Mouse (Mus musculus): ENCODE results near the gene Unc5b. TPM values are rescaled to one million over a fixed set of nuclear protein-coding genes. Genes with fewer than 3 reads are reported as not detected.
"Not testable (repeated sequence)": the region's sequence is repeated elsewhere in the genome, so short reads cannot be mapped to it uniquely, and the experiment has no call there.

The Unc5b gene
- 10 to 100 TPM; 11.9 to 12.6 TPM for total RNA-seq (2021)
- long read RNA-seq, experiment 1, partial matches to known transcripts: 0 of 4 reads
- long read RNA-seq, experiment 1, other reads (novel, unspliced or antisense): 4 of 4 reads
- long read RNA-seq, experiment 2, partial matches to known transcripts: 0 of 6 reads
- long read RNA-seq, experiment 2, other reads (novel, unspliced or antisense): 6 of 6 reads

DNA sequence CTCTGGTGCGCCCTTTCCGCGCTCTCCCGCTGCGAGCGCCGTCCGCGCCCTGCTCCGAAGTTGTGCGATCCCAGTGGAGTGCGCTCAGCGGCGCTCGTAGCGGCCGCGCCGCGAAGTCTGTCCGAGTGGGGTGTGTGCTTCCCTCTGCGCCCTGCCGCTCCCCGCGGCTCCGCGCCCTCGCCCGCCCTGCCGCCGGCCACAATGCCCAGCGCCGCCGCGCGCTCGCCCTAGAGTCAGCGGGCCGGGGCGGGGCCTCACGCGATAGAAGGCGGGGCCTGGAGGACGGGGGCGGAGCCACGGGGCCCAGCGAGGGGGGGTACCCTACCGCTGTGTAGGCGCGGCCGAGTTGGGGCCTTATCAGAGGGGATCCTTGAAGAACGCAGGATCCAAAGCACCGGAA, at the start of gene Unc5b:
TSS of gene Unc5b (minus strand) at position 203 of the 400 bp plus-strand sequence.
- peak; percentile 86 to 88 for DNase-seq (ENCODE audit: low spot score in 2 of 2)

DNA sequence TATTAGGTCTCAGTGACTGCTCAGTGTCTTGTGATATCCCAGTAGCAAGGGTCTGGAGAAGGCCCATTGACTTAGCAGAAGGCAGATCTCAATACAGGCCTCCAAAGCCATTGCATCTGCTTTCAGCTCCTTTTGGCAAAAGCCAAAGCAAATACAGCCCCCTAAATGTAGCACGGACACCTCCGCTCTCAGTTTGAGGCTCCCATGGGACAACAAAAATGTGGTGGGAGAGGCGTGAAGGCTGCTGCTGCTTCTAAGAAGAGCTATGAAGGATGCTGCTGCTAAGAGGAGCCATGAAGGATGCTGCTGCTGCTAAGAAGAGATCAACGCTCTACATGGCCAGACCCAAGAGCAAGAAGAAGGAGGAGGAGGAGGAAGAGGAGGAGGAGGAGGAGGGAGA, 48.4 kb upstream of the Unc5b start:
- DNase-seq (ENCODE audit: low spot score in 2 of 2): no peak

DNA sequence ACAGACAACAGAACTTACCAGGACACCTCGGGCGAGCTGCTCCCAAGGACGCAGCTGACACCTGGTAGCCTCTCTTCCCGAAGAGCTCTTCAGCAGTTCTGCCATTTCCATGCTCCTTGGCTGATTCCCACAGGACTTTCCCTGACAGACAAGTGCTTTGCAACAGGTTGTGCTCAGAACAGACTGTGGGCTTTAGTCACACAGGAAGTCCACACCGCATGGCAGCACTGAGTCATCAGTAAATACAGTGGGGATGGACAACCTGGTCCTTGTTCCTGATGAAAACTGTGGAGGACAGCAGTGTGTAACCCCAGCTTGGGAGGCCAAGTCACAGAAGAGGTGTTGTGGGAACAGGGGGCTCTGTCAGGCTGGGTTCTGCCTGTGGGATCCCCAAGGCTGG, 45.7 kb upstream of the Unc5b start:
- DNase-seq (ENCODE audit: low spot score in 2 of 2): no peak

DNA sequence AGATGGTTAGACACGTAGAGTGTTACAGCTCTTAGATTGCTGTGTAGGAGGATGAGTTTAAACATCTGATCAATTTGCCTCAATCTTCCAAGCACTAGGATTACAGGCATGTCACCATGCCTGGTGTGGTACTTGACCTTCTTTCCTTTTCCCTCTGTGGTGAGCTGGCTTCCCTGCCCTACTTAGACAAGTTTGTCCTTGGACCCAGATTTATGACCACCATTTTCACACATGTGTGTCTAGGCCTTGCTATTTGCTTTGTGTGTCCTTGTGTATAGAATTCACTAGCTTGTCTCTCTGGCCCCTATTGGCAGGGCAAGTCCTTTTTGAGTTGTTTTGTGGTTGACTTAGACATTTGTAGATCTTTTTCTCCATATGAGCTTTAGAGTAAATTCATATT, 43.6 kb upstream of the Unc5b start:
- DNase-seq (ENCODE audit: low spot score in 2 of 2): no peak

DNA sequence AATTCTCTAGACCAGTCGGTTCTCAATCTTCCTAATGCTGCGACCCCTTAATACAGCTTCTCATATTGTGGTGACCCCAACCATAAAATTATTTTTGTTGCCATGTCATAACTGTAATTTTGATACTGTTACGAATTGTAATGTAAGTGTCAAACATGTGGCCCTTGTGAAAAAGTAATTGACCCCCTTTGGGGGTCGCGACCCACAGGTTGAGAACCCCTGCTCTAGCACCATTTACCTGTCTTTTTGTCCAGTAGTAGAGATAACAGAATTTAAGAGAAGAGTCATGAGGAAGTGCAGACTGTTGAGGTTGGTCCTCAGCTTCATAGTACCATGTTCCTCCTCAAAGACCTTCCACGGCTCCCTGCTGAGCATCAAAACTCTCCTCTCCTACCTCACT, 31.9 kb upstream of the Unc5b start:
- DNase-seq (ENCODE audit: low spot score in 2 of 2): no peak

DNA sequence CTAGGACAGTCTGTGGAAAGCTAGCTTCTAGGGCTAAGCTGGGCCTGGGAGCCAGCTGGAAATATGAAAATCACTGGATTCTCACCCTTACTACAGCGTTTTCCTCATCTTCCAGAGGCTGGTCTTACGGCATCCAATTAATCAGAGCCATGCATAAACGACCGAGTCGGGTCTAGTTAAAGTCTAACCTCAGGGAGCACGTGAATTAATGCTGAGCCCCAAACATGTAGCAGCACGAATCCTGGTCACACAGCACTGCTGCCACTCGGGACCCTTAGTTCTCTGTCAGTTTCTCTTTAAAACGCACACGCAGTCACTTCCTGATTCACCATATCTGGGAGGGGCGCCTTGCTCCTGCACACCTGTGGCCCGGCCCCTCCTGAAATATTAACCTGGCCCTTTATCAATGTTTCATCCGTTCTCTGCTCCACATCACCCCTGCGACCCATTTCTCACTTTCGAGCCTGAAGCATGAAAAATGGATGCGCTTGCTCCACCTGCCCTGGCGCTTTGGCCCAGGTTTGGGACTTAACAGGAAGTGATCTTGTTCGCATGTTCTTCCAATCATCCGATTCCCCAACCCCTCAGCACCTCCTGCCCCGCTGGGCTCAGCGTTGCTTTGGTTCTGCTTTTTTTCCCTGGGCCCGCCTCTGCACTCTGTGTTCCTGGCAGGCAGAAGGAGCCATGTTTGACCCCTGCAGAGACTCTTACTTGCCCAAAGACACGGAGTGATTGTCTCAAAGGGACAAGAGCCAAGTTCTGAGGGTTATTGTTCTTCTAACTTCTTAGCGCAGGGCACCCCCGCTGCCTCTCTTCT, 31.3 kb upstream of the Unc5b start:
- no peak for DNase-seq (ENCODE audit: low spot score in 2 of 2)

DNA sequence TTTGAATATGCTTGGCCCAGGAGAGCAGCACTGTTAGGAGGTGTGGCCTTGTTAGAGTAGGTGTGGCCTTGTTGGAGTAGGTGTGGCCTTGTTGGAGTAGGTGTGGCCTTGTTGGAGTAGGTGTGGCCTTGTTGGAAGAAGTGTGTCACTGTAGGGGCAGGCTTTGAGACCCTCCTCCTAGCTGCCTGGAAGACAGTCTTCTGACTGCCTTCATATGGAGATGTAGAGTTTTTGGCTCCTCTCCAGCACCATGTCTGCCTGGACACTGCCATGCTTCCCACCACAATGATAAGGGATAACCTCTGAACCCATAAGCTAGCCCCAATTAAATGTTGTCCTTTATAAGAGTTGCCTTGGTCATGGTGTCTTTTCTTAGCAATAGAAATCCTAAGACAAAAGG, 13.9 kb upstream of the Unc5b start:
- DNase-seq (ENCODE audit: low spot score in 2 of 2): not testable (repeated sequence)

DNA sequence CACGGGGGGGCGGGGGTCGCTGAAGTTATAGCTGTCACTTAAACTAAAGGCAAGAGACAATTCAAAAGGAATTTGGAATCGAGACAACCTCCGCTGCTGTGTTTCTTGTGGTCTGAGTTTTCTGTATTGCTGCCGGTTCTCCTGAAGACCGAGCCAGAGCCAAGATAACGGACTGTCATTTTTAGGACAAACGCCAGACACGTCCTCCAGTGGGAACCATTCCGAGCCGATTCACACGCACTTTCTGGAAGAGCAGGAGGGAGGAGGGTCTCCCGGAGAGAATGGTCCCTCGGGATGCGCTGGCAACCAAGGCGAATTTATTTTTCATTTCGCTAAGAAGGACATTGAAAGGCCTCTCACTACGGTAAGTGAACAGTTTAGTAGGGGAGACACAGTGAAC, 7.4 kb upstream of the Unc5b start:
- DNase-seq (ENCODE audit: low spot score in 2 of 2): no peak

DNA sequence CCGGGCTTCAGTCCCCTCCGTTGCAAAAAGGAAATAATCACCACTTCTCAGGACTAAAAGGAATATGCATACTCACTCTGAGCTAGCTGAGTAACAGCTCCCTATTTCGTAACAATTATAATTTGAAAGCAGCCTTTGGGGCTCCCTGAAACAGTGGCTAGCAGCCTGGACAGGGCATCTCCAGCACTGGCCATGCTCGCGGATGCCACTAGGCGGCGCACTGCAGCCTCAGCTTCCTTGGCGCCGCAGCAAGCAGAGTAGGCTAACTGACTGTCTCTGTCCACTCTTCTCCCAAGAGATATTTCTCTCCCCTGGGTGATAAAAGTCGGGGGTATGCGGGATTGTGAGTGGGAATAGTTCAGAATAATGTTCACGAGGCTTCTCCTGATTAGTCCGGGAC, 3.6 kb upstream of the Unc5b start:
- peak; percentile 63 to 69 for DNase-seq (ENCODE audit: low spot score in 2 of 2)

DNA sequence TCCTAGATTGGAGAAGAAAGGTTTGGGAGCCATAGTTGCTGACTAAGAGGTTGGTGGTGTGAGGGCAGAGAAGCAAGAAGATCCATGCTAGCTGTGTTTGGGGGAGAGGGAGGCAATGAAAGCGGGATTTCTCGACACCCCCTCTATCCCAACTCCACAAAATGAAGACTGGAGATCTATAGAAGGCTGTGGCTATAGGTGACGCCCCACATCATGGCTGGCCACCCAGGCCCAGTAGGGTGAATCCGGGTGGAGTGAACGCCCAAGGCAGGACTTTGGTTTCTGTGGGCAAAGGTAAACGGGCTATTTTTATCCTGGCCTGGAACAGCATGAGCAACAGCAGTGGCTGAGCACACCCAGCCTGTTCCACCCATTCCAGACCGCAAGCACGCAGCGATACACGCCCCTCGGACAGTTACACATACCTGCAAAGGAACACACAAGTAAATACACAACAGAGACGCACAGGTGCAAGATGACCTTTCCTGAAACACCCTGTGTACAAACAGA, 1.3 kb upstream of the Unc5b start:
- no peak for DNase-seq (ENCODE audit: low spot score in 2 of 2)

DNA sequence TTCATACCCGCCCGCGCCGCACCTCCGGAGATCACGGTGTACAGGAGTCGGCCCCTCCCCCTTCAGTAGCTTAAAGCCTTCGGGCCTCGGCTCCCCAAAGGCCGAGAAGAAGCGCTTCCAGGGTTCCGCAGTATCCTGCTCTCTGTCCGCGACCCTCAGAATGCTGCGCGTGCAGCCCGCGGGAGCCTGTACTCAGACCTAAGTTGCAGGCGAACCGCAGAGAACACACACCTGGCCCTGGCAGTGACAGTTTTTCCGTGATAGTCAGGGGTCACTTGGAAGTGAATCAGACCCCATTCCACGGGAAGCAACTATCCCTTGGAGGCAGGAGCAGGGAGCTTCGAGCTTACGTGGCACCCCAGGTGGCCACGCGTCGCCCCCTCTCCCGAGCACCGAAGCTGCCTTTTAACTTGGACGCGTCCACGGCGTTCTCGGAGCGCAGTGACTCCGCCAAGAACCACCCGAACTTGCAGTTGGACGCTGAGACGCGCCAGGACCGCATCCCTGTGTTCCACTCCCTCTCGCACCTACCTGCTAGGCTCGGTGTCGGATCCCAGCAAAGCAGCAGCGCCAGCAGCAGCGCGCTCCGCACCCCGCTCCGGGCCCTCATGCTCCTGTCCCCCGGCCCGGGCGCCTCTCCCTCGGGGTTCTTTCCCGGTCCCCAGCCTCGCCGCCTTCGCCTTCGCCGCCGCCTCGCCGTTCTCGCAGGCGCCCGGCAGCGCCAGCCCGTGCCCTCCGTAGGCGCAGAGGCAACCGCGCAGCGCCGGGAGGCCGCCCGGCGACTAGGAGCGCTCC, 628 bp downstream of the Unc5b start:
- DNase-seq (ENCODE audit: low spot score in 2 of 2): no peak

DNA sequence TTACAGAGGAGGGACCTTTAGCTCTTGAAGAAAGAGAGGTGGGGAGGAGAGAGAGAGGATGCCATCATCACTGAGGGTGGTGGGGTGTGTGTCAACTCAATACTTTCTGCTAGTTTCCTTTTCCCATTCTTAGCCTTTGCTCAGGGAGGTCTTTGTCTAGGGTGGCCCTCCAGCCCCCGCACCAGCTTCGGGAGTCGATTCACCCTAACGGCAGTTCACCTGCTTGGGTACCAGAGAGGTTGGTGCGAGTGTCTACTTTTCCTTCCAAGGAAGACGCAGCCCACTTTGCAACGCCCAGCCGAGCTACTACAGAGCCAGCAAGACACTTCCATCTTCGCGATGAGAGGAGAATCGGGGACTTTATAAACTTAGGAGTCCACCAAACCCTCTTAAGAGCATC, 1.4 kb downstream of the Unc5b start:
- no peak for DNase-seq (ENCODE audit: low spot score in 2 of 2)

DNA sequence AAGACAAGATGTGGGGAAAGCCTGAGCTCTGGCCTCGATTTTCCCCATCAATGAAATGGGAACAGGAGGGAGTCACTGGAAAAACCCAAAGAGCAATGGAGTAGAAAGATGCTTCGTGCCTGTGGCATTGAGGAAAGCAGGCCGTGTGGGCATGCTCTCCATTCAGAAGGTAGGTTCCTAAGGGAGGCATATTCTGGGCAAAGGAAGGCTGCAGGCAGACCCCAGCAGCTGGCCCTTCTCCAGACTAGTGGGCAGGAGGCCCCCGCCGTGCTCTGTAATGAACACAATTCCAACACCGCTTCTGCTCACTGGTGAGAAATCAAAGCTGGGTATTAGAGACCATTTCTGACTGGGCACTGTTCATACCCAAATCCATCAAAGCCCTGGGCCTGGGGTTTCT, 2.3 kb downstream of the Unc5b start:
- DNase-seq (ENCODE audit: low spot score in 2 of 2): no peak

DNA sequence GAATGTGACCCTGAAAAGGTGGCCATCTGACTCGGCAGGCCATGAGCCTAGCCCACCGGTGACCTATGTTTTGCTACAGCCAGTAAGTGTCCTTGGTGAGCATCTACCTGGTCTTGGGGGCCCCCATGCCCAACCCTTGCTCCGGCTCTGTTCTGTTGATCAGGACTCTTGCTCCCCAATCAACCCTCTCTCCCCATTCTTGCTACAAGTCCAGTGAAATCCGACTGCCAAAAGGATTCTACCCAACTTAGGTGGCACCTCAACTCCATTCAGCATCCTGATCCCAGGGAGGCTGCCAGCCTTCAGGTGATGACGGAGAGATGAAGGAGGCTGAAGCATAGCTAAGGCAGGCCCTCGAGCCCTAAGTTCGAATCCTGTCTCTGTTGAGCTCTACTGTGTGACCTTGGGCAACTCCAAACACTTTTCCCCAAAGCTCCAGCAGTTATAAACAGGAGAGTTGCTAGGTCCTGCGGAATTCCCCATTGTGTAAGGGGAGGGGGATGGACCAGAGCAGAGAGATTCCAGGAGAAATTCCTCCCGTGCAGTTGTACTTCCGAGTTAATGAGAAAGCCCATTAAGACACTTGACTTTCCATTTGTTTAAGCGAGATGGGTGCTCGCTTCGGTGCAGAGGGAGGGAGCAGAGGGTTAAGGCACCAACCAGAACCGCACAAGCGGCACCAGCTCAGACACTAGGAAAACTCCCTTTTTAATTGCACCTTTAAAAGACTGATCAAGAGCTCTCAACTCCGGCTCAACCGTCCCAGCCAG, 3.3 kb downstream of the Unc5b start:
- DNase-seq (ENCODE audit: low spot score in 2 of 2): no peak

DNA sequence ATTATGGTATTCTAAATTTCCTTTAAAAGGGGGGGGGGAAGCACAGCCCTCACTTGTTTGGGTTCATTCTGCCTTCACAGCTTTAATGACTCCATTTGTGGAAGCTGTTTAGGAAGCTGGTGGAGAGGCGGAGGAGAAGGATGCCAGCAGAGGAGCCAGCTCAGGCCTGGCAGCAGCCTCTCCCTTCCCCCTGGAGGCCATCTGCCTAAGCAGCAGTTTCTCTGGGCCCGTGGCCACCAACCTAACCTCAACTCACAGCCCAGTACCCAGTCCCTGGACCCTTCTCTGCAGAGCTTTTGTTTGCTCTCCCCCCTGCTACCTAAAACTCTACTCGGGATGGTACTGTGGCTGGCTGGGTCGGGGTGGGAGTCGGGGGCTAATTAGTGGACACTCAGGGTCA, 4.1 kb downstream of the Unc5b start:
- peak in 1 of 2 experiments; percentile 47 for DNase-seq (ENCODE audit: low spot score in 2 of 2)

DNA sequence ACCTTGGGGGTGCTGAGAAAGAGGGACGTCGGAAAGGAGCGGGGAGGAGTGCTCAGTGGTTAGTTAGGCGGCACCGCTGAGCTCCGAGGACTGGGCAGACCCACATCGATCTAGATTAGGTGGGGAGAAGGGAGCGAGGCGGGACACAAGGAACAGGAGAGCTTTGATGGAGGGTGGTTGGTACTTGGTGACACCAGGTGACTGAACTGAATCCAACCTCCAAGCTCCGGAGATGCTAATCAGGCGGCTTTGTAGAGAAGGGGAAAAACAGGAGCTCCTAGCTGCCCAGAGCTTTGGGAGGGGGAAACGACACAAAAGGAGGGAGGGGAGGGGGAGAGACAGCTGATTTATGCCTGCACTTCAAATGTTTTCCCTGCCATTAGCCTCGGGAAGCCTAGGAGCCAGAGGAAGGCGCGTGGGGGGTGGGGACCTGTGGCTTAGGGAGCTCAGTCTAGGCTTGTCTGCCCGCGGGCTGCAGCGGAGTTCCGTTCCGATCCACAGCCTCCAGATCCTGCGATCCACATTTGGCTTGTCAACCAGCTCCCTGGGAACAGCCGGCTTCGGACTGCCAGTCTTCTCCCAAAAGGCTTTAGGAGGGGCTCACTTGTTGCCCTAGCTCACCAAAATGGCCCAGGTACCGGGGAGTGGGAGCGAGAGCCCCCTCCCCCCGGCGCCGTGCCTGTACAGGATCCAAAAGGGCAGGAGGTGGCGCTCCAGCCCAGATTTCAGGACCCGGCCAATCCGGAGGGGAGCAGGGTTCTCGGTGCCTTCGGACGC, 4.7 kb downstream of the Unc5b start:
- peak in 1 of 2 experiments; percentile 66 for DNase-seq (ENCODE audit: low spot score in 2 of 2)

DNA sequence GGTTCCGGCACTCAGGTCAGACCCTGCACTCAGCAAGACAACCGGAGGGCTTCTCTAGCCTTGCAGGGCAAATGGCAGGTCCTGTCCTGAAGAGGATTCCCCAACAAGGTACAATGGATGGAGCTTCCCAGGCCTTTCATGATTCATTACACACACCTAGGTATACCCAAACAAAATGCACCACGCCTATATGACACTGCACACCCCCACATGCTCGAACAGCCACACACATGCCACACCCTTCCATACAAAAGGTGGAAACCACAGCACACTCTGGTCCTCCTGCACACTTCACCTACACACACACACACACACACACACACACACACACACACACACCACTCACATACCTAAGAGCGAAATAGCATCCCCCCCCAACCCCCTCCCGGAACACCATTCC, 5.4 kb downstream of the Unc5b start:
- DNase-seq (ENCODE audit: low spot score in 2 of 2): no peak

DNA sequence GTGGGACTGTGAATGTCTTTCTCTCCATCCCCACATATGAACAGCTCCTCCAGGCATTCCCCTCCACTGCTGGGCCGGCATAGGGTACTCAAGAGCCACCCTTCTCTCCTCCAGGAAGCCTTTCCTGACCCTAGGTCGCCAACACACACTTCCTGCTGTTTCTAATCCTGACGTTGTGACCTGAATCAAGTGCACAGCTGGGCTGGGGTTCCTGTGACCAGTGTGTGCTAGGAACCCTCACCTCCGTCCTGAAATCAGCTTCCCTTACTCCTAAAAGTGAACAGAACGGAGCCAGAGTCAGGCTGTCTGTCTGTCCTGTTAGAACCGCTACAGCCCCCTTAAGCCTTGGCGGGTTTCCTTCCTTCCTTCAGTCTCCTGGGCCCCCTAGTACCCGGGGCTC, 7.6 kb downstream of the Unc5b start:
- no peak for DNase-seq (ENCODE audit: low spot score in 2 of 2)

DNA sequence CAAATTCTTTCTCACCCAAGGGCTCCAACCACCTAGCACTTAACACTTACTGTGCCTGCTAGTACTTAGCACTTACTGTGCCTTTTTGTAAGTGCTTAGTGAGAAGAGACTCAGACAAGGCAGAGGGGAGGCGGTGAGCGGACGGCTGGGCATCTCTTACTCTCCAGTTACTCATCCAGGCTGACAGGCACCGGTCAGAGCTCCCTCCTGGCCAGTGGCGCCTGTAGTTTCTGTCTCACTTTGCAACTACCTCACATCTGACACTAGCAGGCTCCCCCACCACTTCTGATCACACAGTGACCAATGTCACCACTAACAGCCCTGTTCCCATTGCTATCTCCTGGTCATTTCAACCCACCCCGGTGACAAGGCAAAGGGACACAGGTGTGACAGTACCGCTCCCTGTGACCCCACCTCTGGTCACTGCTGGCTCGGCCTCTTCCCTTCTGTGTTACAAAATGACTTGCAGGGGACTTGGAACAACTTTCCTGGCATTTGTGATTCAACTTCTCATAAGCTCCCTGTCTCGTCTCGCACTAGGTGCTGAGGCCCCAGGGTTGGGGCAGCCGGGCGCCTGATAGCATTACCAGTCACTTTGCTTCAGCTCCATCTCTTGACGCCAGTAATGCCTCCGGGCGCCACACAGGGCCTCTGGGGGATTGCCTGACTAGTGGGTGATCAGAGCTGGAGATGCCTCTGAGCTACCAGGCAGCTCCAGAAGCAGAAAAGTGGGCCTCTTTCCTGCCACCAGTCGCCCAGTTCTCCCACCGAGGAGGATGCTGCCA, 8.5 kb downstream of the Unc5b start:
- DNase-seq (ENCODE audit: low spot score in 2 of 2): no peak

Measured in layer of hippocampus, postnatal 14 days (tissue).